Mouse (Mus musculus): ENCODE data around the gene Pif1. TPM values are rescaled to one million over a fixed set of nuclear protein-coding genes. Genes with fewer than 3 reads are reported as not detected.

Gene Pif1
- polyA plus RNA-seq, 1 experiment from 2014 or later: 11.0 TPM

DNA sequence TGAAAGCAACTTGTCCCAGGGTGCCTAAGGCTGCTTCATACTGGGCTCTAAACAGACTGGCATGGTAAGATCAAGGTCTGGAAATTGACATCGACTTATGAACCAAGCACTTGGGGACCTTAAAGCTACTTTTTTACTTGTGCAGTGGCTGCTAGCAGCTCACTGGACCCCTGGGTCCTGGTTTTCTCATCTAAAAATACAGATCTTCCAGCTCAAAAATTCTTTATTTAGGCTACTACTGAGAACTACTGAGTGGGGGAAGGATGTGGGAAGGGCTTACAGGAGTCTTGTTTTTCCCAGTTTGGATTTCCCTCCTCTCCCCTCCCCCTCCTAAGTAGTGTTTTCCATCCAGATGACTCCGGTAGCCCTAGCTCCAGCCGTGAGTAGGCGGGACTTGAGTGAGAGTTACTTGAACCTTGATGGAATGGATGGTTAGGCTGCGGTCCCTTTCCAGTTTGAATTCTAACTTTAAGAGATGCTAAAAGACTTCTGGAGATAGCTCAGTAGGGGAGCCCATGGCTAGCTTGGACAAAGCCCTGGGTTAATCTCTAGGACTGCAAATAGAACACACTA lies 54.0 kb downstream of the Pif1 start:
- H3K9me3 ChIP-seq (ENCODE audit: control insufficient read depth, low read depth, low read length): no peaks in the 10 kb centered on the region
- peaks cover 7% of the 10 kb centered on the region; the same call in 1 of the 2 replicates for H3K4me1 ChIP-seq (ENCODE audit: control insufficient read depth, insufficient read depth, low read length)
- no peak for ATAC-seq (ENCODE audit: insufficient number of reproducible peaks, insufficient read depth, low FRiP score, low read depth)
- H3K9ac ChIP-seq (replicated peaks; ENCODE audit: low read depth, low read length): no peak overlapping the region
- no peaks in the 10 kb centered on the region for H3K36me3 ChIP-seq (ENCODE audit: control insufficient read depth, insufficient read depth, low read length)
- 18% methylated on average over 5 of the region's 5 CpGs for WGBS
- H3K4me2 ChIP-seq (replicated peaks; ENCODE audit: low read depth, low read length): no peak overlapping the region
- H3K4me3 ChIP-seq (ENCODE audit: low read depth, low read length): no peak overlapping the region
- no peaks in the 10 kb centered on the region for H3K27me3 ChIP-seq (ENCODE audit: control insufficient read depth, insufficient read depth, low read length)
- no peak overlapping the region for H3K27ac ChIP-seq (ENCODE audit: low read length)

GRCm38 (mm10) chr9:65641446-65642052 lies 54.6 kb downstream of the Pif1 start:
- H3K4me1 ChIP-seq (ENCODE audit: control insufficient read depth, insufficient read depth, low read length): peaks cover 7% of the 10 kb centered on the region; the same call in 1 of the 2 replicates
- no peak for ATAC-seq (ENCODE audit: insufficient number of reproducible peaks, insufficient read depth, low FRiP score, low read depth)
- WGBS: 26% methylated on average over 12 of the region's 12 CpGs
- H3K9me3 ChIP-seq (ENCODE audit: control insufficient read depth, low read depth, low read length): no peaks in the 10 kb centered on the region
- H3K27me3 ChIP-seq (ENCODE audit: control insufficient read depth, insufficient read depth, low read length): no peaks in the 10 kb centered on the region
- no peak overlapping the region for H3K4me3 ChIP-seq (ENCODE audit: low read depth, low read length)
- no peak overlapping the region for H3K4me2 ChIP-seq (replicated peaks; ENCODE audit: low read depth, low read length)
- H3K36me3 ChIP-seq (ENCODE audit: control insufficient read depth, insufficient read depth, low read length): no peaks in the 10 kb centered on the region
- H3K9ac ChIP-seq (replicated peaks; ENCODE audit: low read depth, low read length): no peak overlapping the region
- H3K27ac ChIP-seq (ENCODE audit: low read length): no peak overlapping the region

DNA sequence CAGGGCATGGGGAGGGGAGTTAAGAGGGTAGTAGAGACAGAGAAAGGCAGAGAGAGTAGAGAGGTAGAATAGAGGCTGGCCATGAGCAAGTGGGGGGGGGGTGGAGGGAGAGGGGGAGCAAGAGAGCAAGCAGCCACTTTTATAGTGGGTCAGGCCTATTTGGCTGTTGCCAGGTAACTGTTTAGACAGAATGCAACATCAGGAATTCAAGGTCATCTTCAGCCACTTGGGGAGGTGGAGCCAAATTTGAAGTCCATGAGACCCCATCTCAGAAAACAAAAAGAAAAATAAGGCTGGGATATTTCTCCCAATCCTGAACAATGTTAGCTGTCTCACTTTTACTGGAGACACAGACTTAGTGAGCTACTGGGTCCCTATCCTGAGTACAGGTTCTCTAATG lies 55.6 kb downstream of the Pif1 start:
- Histone ChIP-seq H3K9me3 (ENCODE audit: control insufficient read depth, low read depth, low read length) (no peaks in the 10 kb centered on the region), H3K36me3 (ENCODE audit: control insufficient read depth, insufficient read depth, low read length) (no peaks in the 10 kb centered on the region), H3K27me3 (ENCODE audit: control insufficient read depth, insufficient read depth, low read length) (no peaks in the 10 kb centered on the region), H3K9ac (replicated peaks; ENCODE audit: low read depth, low read length) (no peak overlapping the region), H3K4me2 (replicated peaks; ENCODE audit: low read depth, low read length) (no peak overlapping the region), H3K27ac (ENCODE audit: low read length) (no peak overlapping the region), H3K4me1 (ENCODE audit: control insufficient read depth, insufficient read depth, low read length) (peaks cover 7% of the 10 kb centered on the region; the same call in 1 of the 2 replicates), H3K4me3 (ENCODE audit: low read depth, low read length) (no peak overlapping the region)
- ATAC-seq (ENCODE audit: insufficient number of reproducible peaks, insufficient read depth, low FRiP score, low read depth): no peak

GRCm38 (mm10) chr9:65644960-65645359 lies 58.0 kb downstream of the Pif1 start:
- Histone ChIP-seq H3K27me3 (ENCODE audit: control insufficient read depth, insufficient read depth, low read length) (no peaks in the 10 kb centered on the region), H3K4me1 (ENCODE audit: control insufficient read depth, insufficient read depth, low read length) (peaks cover 11% of the 10 kb centered on the region; the same call in 1 of the 2 replicates), H3K4me2 (replicated peaks; ENCODE audit: low read depth, low read length) (no peak overlapping the region), H3K36me3 (ENCODE audit: control insufficient read depth, insufficient read depth, low read length) (no peaks in the 10 kb centered on the region), H3K4me3 (ENCODE audit: low read depth, low read length) (no peak overlapping the region), H3K9ac (replicated peaks; ENCODE audit: low read depth, low read length) (no peak overlapping the region), H3K27ac (ENCODE audit: low read length) (no peak overlapping the region), H3K9me3 (ENCODE audit: control insufficient read depth, low read depth, low read length) (no peaks in the 10 kb centered on the region)
- 86% methylated on average over 4 of the region's 4 CpGs for WGBS
- no peak for ATAC-seq (ENCODE audit: insufficient number of reproducible peaks, insufficient read depth, low FRiP score, low read depth)

Other genes starting within 250 kb of the Pif1 start
- 10.5 and 10.8 TPM in 2 replicates for gene Pdcd7, start 241.1 kb upstream of the Pif1 start, polyA plus RNA-seq (2014; fragmentation: Nextera tagmentation; extraction: Ambion mirVana)
- gene Ubap1l, start 226.1 kb upstream of the Pif1 start, polyA plus RNA-seq (2014; fragmentation: Nextera tagmentation; extraction: Ambion mirVana): 0.77 and 0.81 TPM in 2 replicates
- 0.38 and 0.43 TPM in 2 replicates for gene Kbtbd13, start 195.5 kb upstream of the Pif1 start, polyA plus RNA-seq (2014; fragmentation: Nextera tagmentation; extraction: Ambion mirVana)
- 5.2 and 7.0 TPM in 2 replicates for gene Rasl12, start 188.7 kb upstream of the Pif1 start, polyA plus RNA-seq (2014; fragmentation: Nextera tagmentation; extraction: Ambion mirVana)
- gene Slc51b, start 164.2 kb upstream of the Pif1 start, polyA plus RNA-seq (2014; fragmentation: Nextera tagmentation; extraction: Ambion mirVana): not detected in 2 replicates
- gene Mtfmt, start 151.4 kb upstream of the Pif1 start, polyA plus RNA-seq (2014; fragmentation: Nextera tagmentation; extraction: Ambion mirVana): 19.0 and 24.1 TPM in 2 replicates
- gene Spg21, start 126.2 kb upstream of the Pif1 start, polyA plus RNA-seq (2014; fragmentation: Nextera tagmentation; extraction: Ambion mirVana): 94.8 and 96.4 TPM in 2 replicates
- not detected in 2 replicates for gene Ankdd1a, start 67.0 kb upstream of the Pif1 start, polyA plus RNA-seq (2014; fragmentation: Nextera tagmentation; extraction: Ambion mirVana)
- 17.2 and 21.2 TPM in 2 replicates for gene Plekho2, start 7.1 kb upstream of the Pif1 start, polyA plus RNA-seq (2014; fragmentation: Nextera tagmentation; extraction: Ambion mirVana)
- gene Rbpms2, start 42.5 kb downstream of the Pif1 start, polyA plus RNA-seq (2014; fragmentation: Nextera tagmentation; extraction: Ambion mirVana): 28.2 and 32.5 TPM in 2 replicates
- 182 and 190 TPM in 2 replicates for gene Oaz2, start 80.8 kb downstream of the Pif1 start, polyA plus RNA-seq (2014; fragmentation: Nextera tagmentation; extraction: Ambion mirVana)
- gene Zfp609, start 240.4 kb downstream of the Pif1 start, polyA plus RNA-seq (2014; fragmentation: Nextera tagmentation; extraction: Ambion mirVana): 8.7 and 9.1 TPM in 2 replicates